Mouse (Mus musculus): ENCODE results near the gene Hist1h2bn. TPM values are rescaled to one million over a fixed set of nuclear protein-coding genes. Genes with fewer than 3 reads are reported as not detected.
A peak's percentile ranks its signal among the peaks of the same experiment; 100 is the strongest.
"Not testable (repeated sequence)": the region's sequence is repeated elsewhere in the genome, so short reads cannot be mapped to it uniquely, and the experiment has no call there.

Hist1h2bn gene
- polyA plus RNA-seq, 1 experiment from 2014 or later, result not detected

DNA sequence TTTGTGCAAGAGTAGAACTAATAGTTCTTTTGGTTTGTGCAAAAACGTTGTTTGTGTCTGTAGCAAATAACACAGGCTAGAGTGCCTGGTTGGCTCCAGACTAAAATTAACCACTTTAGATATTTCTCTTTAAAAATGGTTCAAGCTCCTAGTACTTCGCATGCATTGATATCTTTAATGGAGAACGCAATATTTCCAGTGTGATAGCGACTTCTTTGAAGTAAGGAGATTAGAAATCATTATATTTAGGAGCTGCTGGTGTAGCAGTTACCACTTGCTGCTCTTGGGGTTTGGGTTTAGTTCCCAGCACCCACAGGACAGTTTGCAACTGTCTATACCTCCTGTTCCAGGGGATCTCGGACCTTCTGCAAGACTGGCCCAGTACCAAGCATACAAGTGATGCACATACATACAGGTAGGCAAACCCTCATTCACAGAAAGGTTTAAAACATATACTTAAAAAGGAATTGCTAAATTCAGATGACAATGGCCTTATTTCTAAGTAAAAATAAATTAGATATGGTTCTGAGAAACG is 27.2 kb downstream of the Hist1h2bn start:
- ATAC-seq, result no peak
- Histone ChIP-seq H3K36me3 (ENCODE audit: control insufficient read depth, insufficient read depth, low read length) (no peaks in the 10 kb centered on the region), H3K27me3 (replicated peaks; ENCODE audit: control insufficient read depth, insufficient read depth, low read length) (0 out of 2 replicates have a peak, but pooled peaks cover 2% of the 10 kb centered on the region), H3K9ac (ENCODE audit: low read depth, low read length) (no peak overlapping the region), H3K9me3 (ENCODE audit: control insufficient read depth, low read length) (no peaks in the 10 kb centered on the region), H3K4me2 (ENCODE audit: low read length) (peak overlapping the region; percentile 90), H3K4me1 (ENCODE audit: control insufficient read depth, insufficient read depth, low read depth, low read length) (peaks cover 32% of the 10 kb centered on the region), H3K27ac (ENCODE audit: low read depth, low read length) (no peak overlapping the region), H3K4me3 (ENCODE audit: low read length) (no peak overlapping the region; the same call in 1 of the 2 replicates)
- WGBS, result 49% methylated on average over 6 of the region's 6 CpGs

DNA sequence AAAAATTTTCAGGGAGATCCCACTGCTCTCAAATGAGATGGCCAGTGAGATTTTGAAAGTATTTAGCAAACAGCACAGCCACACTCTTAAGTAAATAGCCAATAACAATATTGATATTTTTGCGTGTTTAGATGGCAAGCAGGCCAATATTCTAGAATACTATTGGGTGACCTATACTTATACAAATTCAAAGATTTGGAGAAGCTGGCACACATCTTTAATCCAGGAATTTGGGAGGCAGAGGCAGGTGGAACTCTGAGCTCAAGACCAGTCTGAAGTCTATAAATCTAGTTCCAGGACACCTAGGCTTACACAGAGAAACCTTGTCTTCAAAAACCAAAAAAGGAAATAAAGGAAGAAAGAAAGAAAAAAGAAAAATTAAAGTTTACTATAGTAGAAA is 27.7 kb downstream of the Hist1h2bn start:
- WGBS, result 94% methylated on average over 1 of the region's 1 CpGs
- no peak overlapping the region for H3K9ac ChIP-seq (ENCODE audit: low read depth, low read length)

DNA sequence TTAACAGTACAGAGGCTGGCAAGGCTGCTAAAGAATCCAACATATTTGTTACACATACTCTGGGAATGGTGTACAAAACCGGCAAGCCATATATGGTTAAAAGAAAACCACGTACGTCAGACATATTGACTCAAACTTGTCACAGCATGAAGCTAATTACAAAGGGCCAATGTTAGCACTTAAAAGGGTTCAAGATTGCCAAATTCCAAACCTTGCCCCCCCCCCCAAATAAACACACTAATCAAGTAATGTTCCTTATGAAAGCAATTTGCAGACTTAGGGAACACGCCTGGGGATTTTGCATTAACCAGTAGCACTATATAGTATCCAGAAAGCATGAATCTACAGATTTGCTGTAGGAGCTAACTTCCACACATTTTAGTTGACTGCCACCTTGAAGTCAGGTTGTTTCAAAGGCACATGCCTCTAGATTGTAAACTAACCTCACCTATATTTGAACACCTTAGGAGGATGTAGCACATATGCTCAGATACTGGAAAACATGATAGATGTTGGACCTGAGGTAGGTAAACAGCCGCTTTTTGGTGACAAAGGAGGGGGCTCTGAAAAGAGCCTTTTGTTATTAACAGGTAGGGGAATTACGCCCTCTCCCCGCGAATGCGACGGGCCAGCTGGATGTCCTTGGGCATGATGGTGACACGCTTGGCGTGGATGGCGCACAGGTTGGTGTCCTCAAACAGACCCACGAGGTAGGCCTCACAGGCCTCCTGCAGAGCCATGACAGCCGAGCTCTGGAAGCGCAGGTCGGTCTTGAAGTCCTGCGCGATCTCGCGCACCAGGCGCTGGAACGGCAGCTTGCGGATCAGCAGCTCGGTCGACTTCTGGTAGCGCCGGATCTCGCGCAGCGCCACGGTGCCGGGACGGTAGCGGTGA is 28.7 kb downstream of the Hist1h2bn start:
- ATAC-seq; H3K36me3 ChIP-seq (ENCODE audit: control insufficient read depth, insufficient read depth, low read length); H3K27me3 ChIP-seq (replicated peaks; ENCODE audit: control insufficient read depth, insufficient read depth, low read length); H3K9me3 ChIP-seq (ENCODE audit: control insufficient read depth, low read length): not testable (repeated sequence)
- WGBS, result under 1% methylated on average over 14 of the region's 35 CpGs
- Histone ChIP-seq H3K9ac (ENCODE audit: low read depth, low read length) (peak overlapping the region; percentile 59), H3K27ac (ENCODE audit: low read depth, low read length) (peak overlapping the region; percentile 68), H3K4me1 (ENCODE audit: control insufficient read depth, insufficient read depth, low read depth, low read length) (peaks cover 35% of the 10 kb centered on the region), H3K4me2 (ENCODE audit: low read length) (peak overlapping the region; percentile 74), H3K4me3 (ENCODE audit: low read length) (peak overlapping the region; percentile 37)

More for the DNA sequence above, 27.7 kb downstream of the Hist1h2bn start:
- H3K4me2 ChIP-seq (ENCODE audit: low read length), result no peak overlapping the region
- H3K9me3 ChIP-seq (ENCODE audit: control insufficient read depth, low read length), result no peaks in the 10 kb centered on the region
- no peaks in the 10 kb centered on the region for H3K36me3 ChIP-seq (ENCODE audit: control insufficient read depth, insufficient read depth, low read length)
- no peak overlapping the region for H3K27ac ChIP-seq (ENCODE audit: low read depth, low read length)
- 0 out of 2 replicates have a peak, but pooled peaks cover 2% of the 10 kb centered on the region for H3K27me3 ChIP-seq (replicated peaks; ENCODE audit: control insufficient read depth, insufficient read depth, low read length)
- H3K4me1 ChIP-seq (ENCODE audit: control insufficient read depth, insufficient read depth, low read depth, low read length), result peaks cover 35% of the 10 kb centered on the region
- no peak overlapping the region for H3K4me3 ChIP-seq (ENCODE audit: low read length)
- ATAC-seq, result no peak

DNA sequence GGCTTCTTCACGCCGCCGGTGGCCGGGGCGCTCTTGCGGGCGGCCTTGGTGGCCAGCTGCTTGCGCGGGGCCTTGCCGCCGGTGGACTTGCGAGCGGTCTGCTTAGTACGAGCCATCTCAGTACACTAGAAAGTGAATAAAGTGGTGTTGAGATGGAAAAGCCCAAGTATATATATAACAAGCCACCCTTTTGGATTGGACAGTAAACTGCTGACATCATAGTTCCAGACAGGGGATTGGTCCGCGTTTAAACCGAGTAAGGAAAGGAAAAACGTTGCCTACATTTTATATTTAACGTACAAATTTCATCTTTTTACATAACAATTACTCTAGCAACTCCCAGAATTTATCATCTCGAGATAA is 29.3 kb downstream of the Hist1h2bn start, which contains the start of gene Hist1h3i:
Gene Hist1h3i (minus strand): TSS at position 116 of the 363 bp plus-strand sequence.
- Histone ChIP-seq H3K4me2 (ENCODE audit: low read length) (peak within 1 kb of the TSS; percentile 74), H3K27ac (ENCODE audit: low read depth, low read length) (peak within 1 kb of the TSS; percentile 68), H3K36me3 (ENCODE audit: control insufficient read depth, insufficient read depth, low read length) (no peaks in the 10 kb centered on the region), H3K9me3 (ENCODE audit: control insufficient read depth, low read length) (no peaks in the 10 kb centered on the region), H3K4me3 (ENCODE audit: low read length) (peak within 1 kb of the TSS; percentile 37), H3K4me1 (ENCODE audit: control insufficient read depth, insufficient read depth, low read depth, low read length) (peaks cover 35% of the 10 kb centered on the region), H3K27me3 (replicated peaks; ENCODE audit: control insufficient read depth, insufficient read depth, low read length) (0 out of 2 replicates have a peak, but pooled peaks cover 2% of the 10 kb centered on the region), H3K9ac (ENCODE audit: low read depth, low read length) (peak within 1 kb of the TSS; percentile 59)
- peak; percentile 82 for ATAC-seq
- under 1% methylated on average over 13 of the region's 20 CpGs for WGBS

DNA sequence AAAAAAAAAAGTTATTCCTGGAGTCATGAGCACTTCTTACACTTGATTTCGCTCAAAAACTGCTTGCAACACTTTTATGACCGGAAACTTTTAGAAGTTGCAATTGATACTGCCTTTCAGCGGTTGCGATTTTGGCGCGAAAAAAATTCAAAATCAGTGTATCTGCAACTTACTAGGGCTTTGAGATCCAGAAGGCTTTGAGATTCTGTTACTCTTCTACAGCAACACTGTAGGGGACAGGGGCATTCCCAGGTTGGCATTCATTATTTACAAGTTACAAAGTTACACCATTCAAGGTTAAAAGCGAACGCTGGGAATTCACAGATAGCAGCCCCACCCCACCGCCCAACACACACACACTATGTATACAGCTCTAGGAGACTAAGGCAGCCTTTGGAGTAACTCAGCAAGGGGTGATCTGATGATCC is 29.8 kb downstream of the Hist1h2bn start:
- H3K4me1 ChIP-seq (ENCODE audit: control insufficient read depth, insufficient read depth, low read depth, low read length), result peaks cover 32% of the 10 kb centered on the region
- WGBS, result 2% methylated on average over 9 of the region's 9 CpGs
- H3K4me3 ChIP-seq (ENCODE audit: low read length), result peak overlapping the region; percentile 35
- H3K36me3 ChIP-seq (ENCODE audit: control insufficient read depth, insufficient read depth, low read length), result no peaks in the 10 kb centered on the region
- H3K4me2 ChIP-seq (ENCODE audit: low read length), result peak overlapping the region; percentile 56
- ATAC-seq, result no peak
- no peak overlapping the region for H3K27ac ChIP-seq (ENCODE audit: low read depth, low read length)
- H3K9me3 ChIP-seq (ENCODE audit: control insufficient read depth, low read length), result no peaks in the 10 kb centered on the region
- H3K9ac ChIP-seq (ENCODE audit: low read depth, low read length), result no peak overlapping the region; the same call in 1 of the 2 replicates
- H3K27me3 ChIP-seq (replicated peaks; ENCODE audit: control insufficient read depth, insufficient read depth, low read length), result 0 out of 2 replicates have a peak, but pooled peaks cover 2% of the 10 kb centered on the region

DNA sequence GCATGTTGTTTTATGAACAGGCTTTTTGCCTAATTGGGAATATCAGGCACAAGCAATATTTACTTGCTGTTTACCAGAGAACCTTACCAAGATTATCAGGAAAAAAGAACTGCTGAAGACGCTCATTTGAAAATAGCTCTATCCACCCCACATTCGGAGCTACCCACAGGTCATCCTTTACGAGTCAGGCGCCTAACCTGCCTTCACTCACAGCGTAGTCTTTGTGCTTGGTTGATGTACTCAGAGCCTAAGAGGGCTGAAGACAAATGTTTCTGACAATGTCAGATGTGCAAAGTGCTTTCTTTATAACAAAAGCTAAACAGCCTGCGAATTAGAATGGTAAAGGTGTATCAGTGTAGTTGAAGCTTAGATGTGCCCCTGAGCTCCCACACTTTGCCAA is 30.4 kb downstream of the Hist1h2bn start:
- no peaks in the 10 kb centered on the region for H3K36me3 ChIP-seq (ENCODE audit: control insufficient read depth, insufficient read depth, low read length)
- no peak overlapping the region for H3K4me3 ChIP-seq (ENCODE audit: low read length)
- WGBS, result 18% methylated on average over 6 of the region's 6 CpGs
- H3K9ac ChIP-seq (ENCODE audit: low read depth, low read length), result no peak overlapping the region; the same call in 1 of the 2 replicates
- no peaks in the 10 kb centered on the region for H3K9me3 ChIP-seq (ENCODE audit: control insufficient read depth, low read length)
- H3K4me2 ChIP-seq (ENCODE audit: low read length), result peak overlapping the region; percentile 56
- no peak for ATAC-seq
- no peak overlapping the region for H3K27ac ChIP-seq (ENCODE audit: low read depth, low read length)
- peaks cover 30% of the 10 kb centered on the region for H3K4me1 ChIP-seq (ENCODE audit: control insufficient read depth, insufficient read depth, low read depth, low read length)
- H3K27me3 ChIP-seq (replicated peaks; ENCODE audit: control insufficient read depth, insufficient read depth, low read length), result 0 out of 2 replicates have a peak, but pooled peaks cover 2% of the 10 kb centered on the region

DNA sequence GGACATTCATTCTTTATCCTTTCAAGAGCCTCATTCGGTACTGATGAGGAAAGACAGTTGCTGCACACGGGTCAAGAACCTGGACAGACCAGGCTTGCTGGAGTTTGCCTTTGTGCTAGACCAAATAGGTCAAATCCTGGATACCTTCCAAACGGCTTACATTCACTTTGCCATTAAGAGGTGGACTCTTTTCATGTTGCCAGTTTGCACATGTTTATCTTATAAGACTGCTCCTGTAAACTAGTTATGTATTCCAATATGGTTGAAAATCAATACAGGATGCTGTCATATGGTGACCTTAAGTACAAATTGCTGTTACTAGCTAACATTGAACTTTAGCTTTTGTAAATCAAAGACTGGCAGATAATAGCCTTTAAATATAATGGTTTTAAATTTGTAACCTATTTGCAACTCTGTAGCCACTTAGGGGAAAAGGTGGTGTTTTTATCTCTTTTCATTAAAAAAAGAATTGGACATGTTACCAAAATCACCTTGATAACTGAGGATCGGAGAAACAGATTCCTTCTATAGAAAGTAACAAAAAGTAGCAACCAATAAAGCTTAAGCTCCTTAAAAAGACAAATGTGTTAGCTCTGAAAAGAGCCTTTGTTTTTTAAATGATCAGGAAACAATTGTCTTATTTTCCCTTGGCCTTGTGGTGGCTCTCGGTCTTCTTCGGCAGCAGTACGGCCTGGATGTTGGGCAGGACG is 32.4 kb downstream of the Hist1h2bn start:
- ATAC-seq, result no peak
- Histone ChIP-seq H3K4me1 (ENCODE audit: control insufficient read depth, insufficient read depth, low read depth, low read length) (peaks cover 23% of the 10 kb centered on the region), H3K9ac (ENCODE audit: low read depth, low read length) (peak overlapping the region; percentile 51; the same call in 1 of the 2 replicates), H3K4me2 (ENCODE audit: low read length) (peak overlapping the region; percentile 67), H3K27ac (ENCODE audit: low read depth, low read length) (peak overlapping the region; percentile 72; the same call in 1 of the 2 replicates), H3K4me3 (ENCODE audit: low read length) (peak overlapping the region; percentile 42), H3K9me3 (ENCODE audit: control insufficient read depth, low read length) (no peaks in the 10 kb centered on the region), H3K36me3 (ENCODE audit: control insufficient read depth, insufficient read depth, low read length) (no peaks in the 10 kb centered on the region), H3K27me3 (replicated peaks; ENCODE audit: control insufficient read depth, insufficient read depth, low read length) (no peaks in the 10 kb centered on the region)
- WGBS, result 4% methylated on average over 8 of the region's 8 CpGs

DNA sequence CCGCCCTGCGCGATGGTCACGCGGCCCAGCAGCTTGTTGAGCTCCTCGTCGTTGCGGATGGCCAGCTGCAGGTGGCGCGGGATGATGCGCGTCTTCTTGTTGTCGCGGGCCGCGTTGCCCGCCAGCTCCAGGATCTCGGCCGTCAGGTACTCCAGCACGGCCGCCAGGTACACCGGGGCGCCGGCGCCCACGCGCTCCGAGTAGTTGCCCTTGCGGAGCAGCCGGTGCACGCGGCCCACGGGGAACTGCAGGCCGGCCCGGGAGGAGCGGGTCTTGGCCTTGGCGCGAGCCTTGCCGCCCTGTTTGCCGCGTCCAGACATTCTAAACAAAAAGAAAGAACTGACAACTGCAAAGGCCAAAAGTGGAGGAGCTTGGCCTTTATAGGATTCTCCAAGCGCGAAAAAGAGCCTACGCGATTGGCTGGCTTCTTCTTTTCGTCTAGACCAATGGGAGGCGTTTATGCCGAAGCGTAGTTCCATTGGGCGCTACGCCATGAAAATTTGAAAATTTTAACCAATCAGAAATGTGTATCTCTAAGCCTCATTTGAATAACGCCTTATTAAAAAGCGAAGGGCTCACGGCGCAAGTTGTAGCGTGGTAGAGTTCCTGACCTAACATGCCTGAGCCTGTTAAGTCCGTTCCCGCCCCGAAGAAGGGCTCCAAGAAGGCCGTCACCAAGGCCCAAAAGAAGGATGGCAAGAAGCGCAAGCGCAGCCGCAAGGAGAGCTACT is 33.1 kb downstream of the Hist1h2bn start, which contains the start of the genes Hist1h2an and Hist1h2bp:
Gene Hist1h2an (minus strand): TSS at position 320 of the 731 bp plus-strand sequence.
Gene Hist1h2bp (plus strand): TSS at position 563 of the 731 bp plus-strand sequence.
- not testable (repeated sequence) for H3K9me3 ChIP-seq (ENCODE audit: control insufficient read depth, low read length); H3K27me3 ChIP-seq (replicated peaks; ENCODE audit: control insufficient read depth, insufficient read depth, low read length); H3K36me3 ChIP-seq (ENCODE audit: control insufficient read depth, insufficient read depth, low read length)
- WGBS, result under 1% methylated on average over 35 of the region's 63 CpGs
- peak; percentile 97 for ATAC-seq
- Histone ChIP-seq H3K4me2 (ENCODE audit: low read length) (peak within 1 kb of the TSS; percentile 67), H3K9ac (ENCODE audit: low read depth, low read length) (peak within 1 kb of the TSS; percentile 51; the same call in 1 of the 2 replicates), H3K4me3 (ENCODE audit: low read length) (peak within 1 kb of the TSS; percentile 42), H3K4me1 (ENCODE audit: control insufficient read depth, insufficient read depth, low read depth, low read length) (peaks cover 23% of the 10 kb centered on the region), H3K27ac (ENCODE audit: low read depth, low read length) (peak within 1 kb of the TSS; percentile 77)
